Mouse (Mus musculus): Measurements from ENCODE around the gene Focad. TPM values are rescaled to one million over a fixed set of nuclear protein-coding genes. Genes with fewer than 3 reads are reported as not detected.

The Focad gene
- polyA plus RNA-seq, 1 experiment: 42.1 TPM

GRCm38 (mm10) chr4:88231375-88231774 is 136.9 kb downstream of the Focad start:
- TF ChIP-seq POLR2A (IDR thresholded peaks at IDR 0.05; ENCODE audit: extremely low read depth, insufficient read depth, low read length) (no peak), CTCF (IDR thresholded peaks at IDR 0.05; ENCODE audit: extremely low read depth, insufficient read depth, low read length) (no peak)
- Histone ChIP-seq H3K27ac (ENCODE audit: insufficient read depth, low read length) (no peak overlapping the region), H3K4me1 (ENCODE audit: control insufficient read depth, insufficient read depth, low read length) (peaks cover 1% of the 10 kb centered on the region; the same call in 1 of the 2 replicates), H3K4me3 (ENCODE audit: insufficient read depth, low read length) (no peak overlapping the region)

DNA sequence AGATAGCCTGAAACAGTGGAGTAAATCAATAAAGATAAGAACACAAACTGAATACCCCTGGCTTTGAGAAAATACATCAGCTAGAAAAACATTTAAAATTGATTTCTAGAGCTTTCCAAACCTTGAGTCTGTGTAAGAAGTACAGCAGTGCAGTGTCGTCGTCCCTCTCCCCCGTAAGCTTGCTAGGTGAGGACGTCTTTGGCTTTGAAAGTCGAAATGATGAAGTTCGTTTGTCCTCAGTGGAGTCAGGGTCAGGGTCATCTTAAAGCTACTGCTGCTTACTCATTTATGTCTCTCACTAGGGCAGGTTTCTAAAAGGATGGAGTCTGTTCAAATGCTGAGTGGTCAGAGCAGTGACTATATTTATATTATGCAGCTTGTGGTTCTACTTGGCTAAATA is 141.5 kb downstream of the Focad start:
- H3K4me3 ChIP-seq (ENCODE audit: insufficient read depth, low read length): no peak overlapping the region
- no peak overlapping the region; the same call in 1 of the 2 replicates for H3K27ac ChIP-seq (ENCODE audit: insufficient read depth, low read length)
- no peak for TF ChIP-seq CTCF (IDR thresholded peaks at IDR 0.05; ENCODE audit: extremely low read depth, insufficient read depth, low read length)
- no peak for TF ChIP-seq POLR2A (IDR thresholded peaks at IDR 0.05; ENCODE audit: extremely low read depth, insufficient read depth, low read length)
- H3K4me1 ChIP-seq (ENCODE audit: control insufficient read depth, insufficient read depth, low read length): peaks cover 4% of the 10 kb centered on the region; the same call in 1 of the 2 replicates

- H3K27ac ChIP-seq (ENCODE audit: insufficient read depth, low read length): peak overlapping the region; percentile 46; the same call in 1 of the 2 replicates
- H3K4me3 ChIP-seq (ENCODE audit: insufficient read depth, low read length): no peak overlapping the region
- TF ChIP-seq POLR2A (IDR thresholded peaks at IDR 0.05; ENCODE audit: extremely low read depth, insufficient read depth, low read length): no peak
- no peak for TF ChIP-seq CTCF (IDR thresholded peaks at IDR 0.05; ENCODE audit: extremely low read depth, insufficient read depth, low read length)
- peaks cover 2% of the 10 kb centered on the region; the same call in 1 of the 2 replicates for H3K4me1 ChIP-seq (ENCODE audit: control insufficient read depth, insufficient read depth, low read length)
These were observed 142.7 kb downstream of the Focad start for GRCm38 (mm10) chr4:88236926-88237756.

DNA sequence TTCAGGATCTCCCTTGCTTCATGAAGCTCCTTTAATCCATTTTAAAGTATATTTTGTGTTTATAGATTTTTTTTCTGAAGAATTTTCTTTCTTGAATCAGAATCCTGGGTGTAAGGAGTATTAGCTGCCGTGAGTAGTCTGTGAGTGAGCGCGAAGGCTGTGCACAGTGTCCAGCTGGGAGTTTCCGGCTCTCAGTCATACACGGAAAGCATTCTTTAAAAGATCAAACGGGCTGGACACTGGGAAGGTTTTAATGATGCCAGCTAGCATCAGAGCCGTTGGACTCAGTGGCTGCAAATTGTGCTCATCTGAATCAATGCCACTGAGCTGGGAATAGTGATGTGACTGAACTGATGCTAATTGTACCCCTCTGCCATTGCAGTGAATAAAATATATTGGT is 143.9 kb downstream of the Focad start:
- H3K4me3 ChIP-seq (ENCODE audit: insufficient read depth, low read length): no peak overlapping the region
- peaks cover 2% of the 10 kb centered on the region; the same call in 1 of the 2 replicates for H3K4me1 ChIP-seq (ENCODE audit: control insufficient read depth, insufficient read depth, low read length)
- TF ChIP-seq CTCF (IDR thresholded peaks at IDR 0.05; ENCODE audit: extremely low read depth, insufficient read depth, low read length): no peak
- TF ChIP-seq POLR2A (IDR thresholded peaks at IDR 0.05; ENCODE audit: extremely low read depth, insufficient read depth, low read length): no peak
- no peak overlapping the region for H3K27ac ChIP-seq (ENCODE audit: insufficient read depth, low read length)

DNA sequence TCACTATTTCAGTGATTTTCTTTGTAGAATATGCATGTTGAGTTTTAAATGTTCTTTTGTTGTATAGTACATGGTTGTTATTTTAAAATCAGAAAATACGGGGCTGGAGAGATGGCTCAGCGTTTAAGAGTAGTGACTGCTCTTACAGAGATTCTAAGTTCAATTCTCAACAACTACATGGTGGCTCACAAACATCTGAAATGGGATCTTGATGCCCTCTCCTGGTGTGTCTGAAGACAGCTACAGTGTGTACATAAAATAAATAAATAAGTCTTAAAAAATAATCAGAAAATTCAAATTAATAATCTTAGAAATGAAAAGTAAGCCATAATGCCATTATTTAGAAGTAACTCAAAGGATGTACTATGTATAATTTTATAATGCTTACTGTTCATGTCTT is 149.4 kb downstream of the Focad start:
- H3K4me1 ChIP-seq (ENCODE audit: control insufficient read depth, insufficient read depth, low read length): peaks cover 2% of the 10 kb centered on the region; the same call in 1 of the 2 replicates
- H3K4me3 ChIP-seq (ENCODE audit: insufficient read depth, low read length): no peak overlapping the region
- H3K27ac ChIP-seq (ENCODE audit: insufficient read depth, low read length): no peak overlapping the region
- TF ChIP-seq CTCF (IDR thresholded peaks at IDR 0.05; ENCODE audit: extremely low read depth, insufficient read depth, low read length) (no peak), POLR2A (IDR thresholded peaks at IDR 0.05; ENCODE audit: extremely low read depth, insufficient read depth, low read length) (no peak)

GRCm38 (mm10) chr4:88245494-88245893 is 151.1 kb downstream of the Focad start:
- no peak overlapping the region for H3K27ac ChIP-seq (ENCODE audit: insufficient read depth, low read length)
- TF ChIP-seq POLR2A (IDR thresholded peaks at IDR 0.05; ENCODE audit: extremely low read depth, insufficient read depth, low read length) (no peak), CTCF (IDR thresholded peaks at IDR 0.05; ENCODE audit: extremely low read depth, insufficient read depth, low read length) (no peak)
- H3K4me1 ChIP-seq (ENCODE audit: control insufficient read depth, insufficient read depth, low read length): peaks cover 2% of the 10 kb centered on the region; the same call in 1 of the 2 replicates
- H3K4me3 ChIP-seq (ENCODE audit: insufficient read depth, low read length): no peak overlapping the region

- TF ChIP-seq POLR2A (IDR thresholded peaks at IDR 0.05; ENCODE audit: extremely low read depth, insufficient read depth, low read length): no peak
- TF ChIP-seq CTCF (IDR thresholded peaks at IDR 0.05; ENCODE audit: extremely low read depth, insufficient read depth, low read length): no peak
- Histone ChIP-seq H3K27ac (ENCODE audit: insufficient read depth, low read length) (no peak overlapping the region), H3K4me1 (ENCODE audit: control insufficient read depth, insufficient read depth, low read length) (peaks cover 3% of the 10 kb centered on the region; the same call in 1 of the 2 replicates)
These were observed 166.9 kb downstream of the Focad start for GRCm38 (mm10) chr4:88261349-88261748.

DNA sequence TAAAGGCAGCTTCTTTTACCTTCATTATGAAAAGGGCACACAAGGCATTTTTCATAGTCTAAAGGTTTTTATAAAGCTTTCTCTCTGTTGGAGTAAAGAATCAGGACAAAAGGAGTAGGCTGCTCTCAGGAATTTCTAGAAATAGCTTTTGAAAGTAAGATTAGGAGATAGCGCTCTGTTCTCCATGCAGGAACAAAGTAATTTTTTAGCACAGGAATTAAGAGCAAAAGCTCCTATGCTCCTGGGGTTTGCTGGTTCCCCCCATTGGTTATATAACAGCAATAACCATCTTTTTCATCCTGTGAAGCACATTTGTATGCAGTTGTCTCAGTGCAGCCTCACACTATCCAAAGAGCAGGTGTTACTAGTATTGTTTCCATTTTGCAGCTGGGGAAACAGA is 170.1 kb downstream of the Focad start:
- Histone ChIP-seq H3K4me3 (ENCODE audit: insufficient read depth, low read length) (no peak overlapping the region), H3K27ac (ENCODE audit: insufficient read depth, low read length) (peak overlapping the region; percentile 65; the same call in 1 of the 2 replicates), H3K4me1 (ENCODE audit: control insufficient read depth, insufficient read depth, low read length) (peaks cover 3% of the 10 kb centered on the region; the same call in 1 of the 2 replicates)
- TF ChIP-seq CTCF (IDR thresholded peaks at IDR 0.05; ENCODE audit: extremely low read depth, insufficient read depth, low read length): no peak
- TF ChIP-seq POLR2A (IDR thresholded peaks at IDR 0.05; ENCODE audit: extremely low read depth, insufficient read depth, low read length): no peak

More at GRCm38 (mm10) chr4:88261349-88261748, 166.9 kb downstream of the Focad start:
- H3K4me3 ChIP-seq (ENCODE audit: insufficient read depth, low read length): no peak overlapping the region

DNA sequence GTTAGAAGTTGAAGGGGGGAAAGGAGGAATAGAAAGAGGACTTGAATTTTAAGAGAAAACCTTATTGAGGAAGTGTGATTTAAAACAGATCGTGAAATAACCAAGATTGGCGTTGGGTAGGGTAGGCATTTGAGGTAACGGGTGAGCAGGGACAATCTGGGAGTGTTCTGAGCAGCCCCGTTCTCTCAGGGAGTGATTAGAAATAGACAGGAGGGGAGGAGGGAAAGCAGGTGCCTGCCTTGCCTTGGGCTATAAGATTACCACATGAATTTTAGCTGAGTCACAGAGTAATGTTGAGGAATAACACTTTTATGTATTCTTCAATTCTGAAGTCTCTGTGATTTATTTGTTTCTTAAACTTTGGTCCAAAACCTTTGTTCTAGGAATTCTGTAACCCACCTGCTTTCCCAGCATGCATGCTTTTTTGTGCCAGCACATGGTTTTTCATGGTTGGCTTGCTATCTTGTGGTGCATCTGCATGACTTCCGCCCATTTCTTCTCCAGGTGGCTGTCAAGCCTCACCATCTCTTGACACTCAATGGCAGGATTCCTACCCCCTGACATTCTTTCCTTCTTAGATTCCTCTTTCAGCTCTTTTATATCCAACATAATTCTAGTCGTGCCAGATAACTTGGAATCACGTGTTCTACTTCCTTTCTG is 176.1 kb downstream of the Focad start:
- TF ChIP-seq CTCF (IDR thresholded peaks at IDR 0.05; ENCODE audit: extremely low read depth, insufficient read depth, low read length) (no peak), POLR2A (IDR thresholded peaks at IDR 0.05; ENCODE audit: extremely low read depth, insufficient read depth, low read length) (no peak)
- H3K27ac ChIP-seq (ENCODE audit: insufficient read depth, low read length): no peak overlapping the region
- peaks cover under 1% of the 10 kb centered on the region for H3K4me1 ChIP-seq (ENCODE audit: control insufficient read depth, insufficient read depth, low read length)
- H3K4me3 ChIP-seq (ENCODE audit: insufficient read depth, low read length): no peak overlapping the region
